22 mouse cellular contexts compared by ENCODE assay signal in genomic region chr4:74386583-74386982, GRCm38 (mm10).
DNase-seq lines count a peak whose midpoint lies in the region; ATAC-seq and TF ChIP-seq lines count a peak whose summit lies in the region.
"Had no signal": no experiment of that assay in that cellular context is flagged by ENCODE, and none has a peak within 500 bp of the region (broad histone marks: within the 10 kb centered on the region; RNA-seq: fewer than 3 reads in every experiment).

No protein-coding gene starts in this region.

- no peak for ATAC-seq in midbrain, embryonic 11.5 days (ENCODE audit: low FRiP score)
- no peak for ATAC-seq in midbrain, postnatal 0 days (ENCODE audit: low FRiP score)
- peak; percentile 88 for ATAC-seq in intestine, embryonic 15.5 days
- peak; percentile 81 for ATAC-seq in intestine, embryonic 16.5 days
- ATAC-seq in intestine, postnatal 0 days, result 0 out of 2 replicates have a peak, but pooled peaks have one; percentile 41
- ATAC-seq: activated CD4-positive, CD25-positive, alpha-beta regulatory T cell, adult 4 months; CD4-positive, CD25-positive, alpha-beta regulatory T cell, adult 4 months; Patski had no signal

- no peak overlapping the region for H3K9ac ChIP-seq in midbrain, embryonic 11.5 days (ENCODE audit: low read length)
- H3K9ac ChIP-seq in midbrain, postnatal 0 days (replicated peaks; ENCODE audit: low read length, poor library complexity, severe bottlenecking), result no peak overlapping the region
- H3K9ac ChIP-seq in intestine, embryonic 15.5 days, result no peak overlapping the region
- no peak overlapping the region for H3K9ac ChIP-seq in intestine, embryonic 16.5 days (ENCODE audit: low read depth, low read length)
- no peak overlapping the region for H3K9ac ChIP-seq in intestine, postnatal 0 days (ENCODE audit: low read depth, low read length)

- no peaks in the 10 kb centered on the region for H3K4me1 ChIP-seq in midbrain, embryonic 11.5 days (ENCODE audit: control insufficient read depth, insufficient read depth, low read length)
- no peaks in the 10 kb centered on the region for H3K4me1 ChIP-seq in midbrain, postnatal 0 days (ENCODE audit: insufficient read depth, low read length)
- no peaks in the 10 kb centered on the region for H3K4me1 ChIP-seq in intestine, embryonic 15.5 days (replicated peaks)
- H3K4me1 ChIP-seq in intestine, embryonic 16.5 days (ENCODE audit: control insufficient read depth, insufficient read depth, low read length), result no peaks in the 10 kb centered on the region
- no peaks in the 10 kb centered on the region for H3K4me1 ChIP-seq in intestine, postnatal 0 days (replicated peaks; ENCODE audit: control insufficient read depth, insufficient read depth, low read length)

- TF ChIP-seq CTCF in midbrain, postnatal 0 days (IDR thresholded peaks at IDR 0.05), result no peak
- no peak for TF ChIP-seq CTCF in intestine, postnatal 0 days (IDR thresholded peaks at IDR 0.05; ENCODE audit: low read depth)

- H3K4me3 ChIP-seq in midbrain, embryonic 11.5 days (ENCODE audit: low read depth, low read length), result no peak overlapping the region
- H3K4me3 ChIP-seq in midbrain, postnatal 0 days (ENCODE audit: low read depth, low read length), result no peak overlapping the region
- H3K4me3 ChIP-seq in intestine, embryonic 15.5 days (replicated peaks), result no peak overlapping the region
- no peak overlapping the region for H3K4me3 ChIP-seq in intestine, embryonic 16.5 days (ENCODE audit: low read length)
- H3K4me3 ChIP-seq in intestine, postnatal 0 days (ENCODE audit: low read depth, low read length), result no peak overlapping the region

- H3K27me3 ChIP-seq in midbrain, embryonic 11.5 days (ENCODE audit: control insufficient read depth, insufficient read depth, low read length), result no peaks in the 10 kb centered on the region
- H3K27me3 ChIP-seq in midbrain, postnatal 0 days (ENCODE audit: insufficient read depth, low read length), result no peaks in the 10 kb centered on the region
- no peaks in the 10 kb centered on the region for H3K27me3 ChIP-seq in intestine, embryonic 15.5 days (replicated peaks)
- H3K27me3 ChIP-seq in intestine, embryonic 16.5 days (replicated peaks; ENCODE audit: control insufficient read depth, insufficient read depth, low read length), result no peaks in the 10 kb centered on the region
- H3K27me3 ChIP-seq in intestine, postnatal 0 days (replicated peaks; ENCODE audit: control insufficient read depth, insufficient read depth, low read length), result no peaks in the 10 kb centered on the region
- H3K27me3 ChIP-seq: CH12.LX, Patski had no signal

- 88% methylated on average over 4 of the region's 4 CpGs for WGBS in midbrain, embryonic 11.5 days
- 85% methylated on average over 4 of the region's 4 CpGs for WGBS in midbrain, postnatal 0 days
- 66% methylated on average over 4 of the region's 4 CpGs for WGBS in intestine, embryonic 15.5 days
- 62% methylated on average over 4 of the region's 4 CpGs for WGBS in intestine, embryonic 16.5 days
- WGBS in intestine, postnatal 0 days, result 52% methylated on average over 4 of the region's 4 CpGs

- no peaks in the 10 kb centered on the region for H3K36me3 ChIP-seq in midbrain, embryonic 11.5 days (ENCODE audit: control insufficient read depth, insufficient read depth, low read length)
- no peaks in the 10 kb centered on the region for H3K36me3 ChIP-seq in midbrain, postnatal 0 days (ENCODE audit: insufficient read depth, low read length)
- no peaks in the 10 kb centered on the region for H3K36me3 ChIP-seq in intestine, embryonic 15.5 days
- H3K36me3 ChIP-seq in intestine, embryonic 16.5 days (ENCODE audit: control insufficient read depth, insufficient read depth, low read length), result no peaks in the 10 kb centered on the region
- H3K36me3 ChIP-seq in intestine, postnatal 0 days (ENCODE audit: control insufficient read depth, insufficient read depth), result no peaks in the 10 kb centered on the region; the same call in 1 of the 2 replicates

- H3K27ac ChIP-seq in midbrain, embryonic 11.5 days (ENCODE audit: low read depth, low read length), result no peak overlapping the region
- H3K27ac ChIP-seq in midbrain, postnatal 0 days (ENCODE audit: low read depth, low read length), result no peak overlapping the region
- no peak overlapping the region for H3K27ac ChIP-seq in intestine, embryonic 15.5 days
- no peak overlapping the region for H3K27ac ChIP-seq in intestine, embryonic 16.5 days (ENCODE audit: low read length)
- no peak overlapping the region for H3K27ac ChIP-seq in intestine, postnatal 0 days (ENCODE audit: low read depth, low read length)

- H3K9me3 ChIP-seq in midbrain, embryonic 11.5 days (ENCODE audit: control insufficient read depth, low read length), result no peaks in the 10 kb centered on the region
- no peaks in the 10 kb centered on the region for H3K9me3 ChIP-seq in midbrain, postnatal 0 days (ENCODE audit: low read length)
- no peaks in the 10 kb centered on the region for H3K9me3 ChIP-seq in intestine, embryonic 15.5 days
- H3K9me3 ChIP-seq in intestine, embryonic 16.5 days (ENCODE audit: control insufficient read depth, low read length), result no peaks in the 10 kb centered on the region
- H3K9me3 ChIP-seq in intestine, postnatal 0 days (ENCODE audit: control insufficient read depth), result no peaks in the 10 kb centered on the region
- H3K9me3 ChIP-seq: G1E had no signal

- peak; percentile 19 for DNase-seq in midbrain, embryonic 11.5 days (ENCODE audit: low spot score, missing footprints)
- no peak for DNase-seq in midbrain, postnatal 0 days (ENCODE audit: low spot score)
- DNase-seq in urinary bladder, postnatal 25 days (ENCODE audit: low spot score), result no peak
- no peak for DNase-seq in frontal cortex, adult 2 months (ENCODE audit: extremely low spot score in 1 of 2, low spot score in 1 of 2)
- no peak for DNase-seq in layer of hippocampus, postnatal 25 days (ENCODE audit: extremely low spot score in 1 of 2, low spot score in 1 of 2)
- DNase-seq: adrenal gland, adult 2 months; adrenal gland, adult 8-10 months; adrenal gland, postnatal 10 days; adrenal gland, postnatal 14 days; adrenal gland, postnatal 25 days; adrenal gland, postnatal 36 days; B cell, adult 2 months; cerebellum, adult 11 months; cerebellum, adult 11-12 months had no signal

- no peak overlapping the region for H3K4me2 ChIP-seq in midbrain, embryonic 11.5 days
- H3K4me2 ChIP-seq in midbrain, postnatal 0 days (ENCODE audit: low read depth, low read length, poor library complexity, severe bottlenecking), result no peak overlapping the region
- H3K4me2 ChIP-seq in intestine, embryonic 15.5 days (replicated peaks), result no peak overlapping the region
- no peak overlapping the region for H3K4me2 ChIP-seq in intestine, embryonic 16.5 days (ENCODE audit: low read depth, low read length)
- no peak overlapping the region for H3K4me2 ChIP-seq in intestine, postnatal 0 days (replicated peaks; ENCODE audit: low read depth)

Comparison
In these comparisons a context has a peak if more than half of its experiments do, and no peak if none do; other contexts are left out.
1. ATAC-seq: peak in intestine, embryonic 15.5 days (single experiment), intestine, embryonic 16.5 days (single experiment) and intestine, postnatal 0 days (single experiment); none in midbrain, embryonic 11.5 days (single experiment) and midbrain, postnatal 0 days (single experiment).